18 mouse cellular contexts compared by ENCODE assay signal in genomic region chr7:119096583-119096982, GRCm38 (mm10).
A peak's percentile ranks its signal among the peaks of the same experiment; 100 is the strongest.
DNase-seq lines count a peak whose midpoint lies in the region; ATAC-seq and TF ChIP-seq lines count a peak whose summit lies in the region.
"Had no signal": no experiment of that assay in that cellular context is flagged by ENCODE, and none has a peak within 500 bp of the region (broad histone marks: within the 10 kb centered on the region; RNA-seq: fewer than 3 reads in every experiment).

No protein-coding gene starts in this region.

- WGBS in hindbrain, embryonic 16.5 days, result 49% methylated on average over 3 of the region's 3 CpGs
- WGBS in hindbrain, embryonic 12.5 days, result 72% methylated on average over 3 of the region's 3 CpGs
- 71% methylated on average over 3 of the region's 3 CpGs for WGBS in midbrain, postnatal 0 days
- WGBS in midbrain, embryonic 11.5 days, result 88% methylated on average over 3 of the region's 3 CpGs
- WGBS in neural tube, embryonic 13.5 days, result 14% methylated on average over 3 of the region's 3 CpGs
- 76% methylated on average over 3 of the region's 3 CpGs for WGBS in forebrain, embryonic 15.5 days

- no peak overlapping the region for H3K9ac ChIP-seq in hindbrain, embryonic 16.5 days (ENCODE audit: low read depth, low read length)
- H3K9ac ChIP-seq in hindbrain, embryonic 12.5 days, result no peak overlapping the region
- no peak overlapping the region for H3K9ac ChIP-seq in midbrain, postnatal 0 days (replicated peaks; ENCODE audit: low read length, poor library complexity, severe bottlenecking)
- H3K9ac ChIP-seq in midbrain, embryonic 11.5 days (ENCODE audit: low read length), result no peak overlapping the region
- H3K9ac ChIP-seq in neural tube, embryonic 13.5 days, result no peak overlapping the region
- no peak overlapping the region for H3K9ac ChIP-seq in forebrain, embryonic 15.5 days (replicated peaks)
- H3K9ac ChIP-seq: embryonic facial prominence, embryonic 13.5 days; forebrain, embryonic 13.5 days; heart, embryonic 12.5 days; hindbrain, embryonic 13.5 days had no signal

- H3K9me3 ChIP-seq in hindbrain, embryonic 16.5 days (ENCODE audit: control insufficient read depth, low read length), result no peaks in the 10 kb centered on the region
- H3K9me3 ChIP-seq in hindbrain, embryonic 12.5 days (replicated peaks), result no peaks in the 10 kb centered on the region
- H3K9me3 ChIP-seq in midbrain, postnatal 0 days (ENCODE audit: low read length), result no peaks in the 10 kb centered on the region
- no peaks in the 10 kb centered on the region for H3K9me3 ChIP-seq in midbrain, embryonic 11.5 days (ENCODE audit: control insufficient read depth, low read length)
- no peaks in the 10 kb centered on the region for H3K9me3 ChIP-seq in neural tube, embryonic 13.5 days
- H3K9me3 ChIP-seq in forebrain, embryonic 15.5 days, result no peaks in the 10 kb centered on the region
- H3K9me3 ChIP-seq: embryonic facial prominence, embryonic 13.5 days; forebrain, embryonic 13.5 days; heart, embryonic 12.5 days; hindbrain, embryonic 13.5 days had no signal

- no peaks in the 10 kb centered on the region for H3K4me1 ChIP-seq in hindbrain, embryonic 16.5 days (ENCODE audit: control insufficient read depth, insufficient read depth, low read depth, low read length)
- H3K4me1 ChIP-seq in hindbrain, embryonic 12.5 days, result no peaks in the 10 kb centered on the region
- H3K4me1 ChIP-seq in midbrain, postnatal 0 days (ENCODE audit: insufficient read depth, low read length), result no peaks in the 10 kb centered on the region
- no peaks in the 10 kb centered on the region for H3K4me1 ChIP-seq in midbrain, embryonic 11.5 days (ENCODE audit: control insufficient read depth, insufficient read depth, low read length)
- H3K4me1 ChIP-seq in neural tube, embryonic 13.5 days (replicated peaks), result no peaks in the 10 kb centered on the region
- H3K4me1 ChIP-seq in forebrain, embryonic 15.5 days, result no peaks in the 10 kb centered on the region
- H3K4me1 ChIP-seq: embryonic facial prominence, embryonic 13.5 days; forebrain, embryonic 13.5 days; heart, embryonic 12.5 days; hindbrain, embryonic 13.5 days had no signal

- no peaks in the 10 kb centered on the region for H3K36me3 ChIP-seq in hindbrain, embryonic 16.5 days (ENCODE audit: control insufficient read depth, insufficient read depth, low read length)
- H3K36me3 ChIP-seq in hindbrain, embryonic 12.5 days, result no peaks in the 10 kb centered on the region
- H3K36me3 ChIP-seq in midbrain, postnatal 0 days (ENCODE audit: insufficient read depth, low read length), result no peaks in the 10 kb centered on the region
- H3K36me3 ChIP-seq in midbrain, embryonic 11.5 days (ENCODE audit: control insufficient read depth, insufficient read depth, low read length), result no peaks in the 10 kb centered on the region
- no peaks in the 10 kb centered on the region for H3K36me3 ChIP-seq in neural tube, embryonic 13.5 days
- H3K36me3 ChIP-seq in forebrain, embryonic 15.5 days, result no peaks in the 10 kb centered on the region
- H3K36me3 ChIP-seq: embryonic facial prominence, embryonic 13.5 days; heart, embryonic 12.5 days; hindbrain, embryonic 13.5 days had no signal

- no peaks in the 10 kb centered on the region for H3K27me3 ChIP-seq in hindbrain, embryonic 16.5 days (replicated peaks; ENCODE audit: control insufficient read depth, insufficient read depth, low read length)
- H3K27me3 ChIP-seq in hindbrain, embryonic 12.5 days, result 0 out of 2 replicates have a peak, but pooled peaks cover 5% of the 10 kb centered on the region
- H3K27me3 ChIP-seq in midbrain, postnatal 0 days (ENCODE audit: insufficient read depth, low read length), result no peaks in the 10 kb centered on the region
- H3K27me3 ChIP-seq in midbrain, embryonic 11.5 days (ENCODE audit: control insufficient read depth, insufficient read depth, low read length), result no peaks in the 10 kb centered on the region
- peaks cover 67% of the 10 kb centered on the region for H3K27me3 ChIP-seq in neural tube, embryonic 13.5 days
- no peaks in the 10 kb centered on the region for H3K27me3 ChIP-seq in forebrain, embryonic 15.5 days
- H3K27me3 ChIP-seq: embryonic facial prominence, embryonic 13.5 days; forebrain, embryonic 13.5 days; heart, embryonic 12.5 days had no signal

- no peak overlapping the region for H3K4me3 ChIP-seq in hindbrain, embryonic 16.5 days (ENCODE audit: low read length)
- H3K4me3 ChIP-seq in hindbrain, embryonic 12.5 days, result no peak overlapping the region
- no peak overlapping the region for H3K4me3 ChIP-seq in midbrain, postnatal 0 days (ENCODE audit: low read depth, low read length)
- H3K4me3 ChIP-seq in midbrain, embryonic 11.5 days (ENCODE audit: low read depth, low read length), result no peak overlapping the region
- no peak overlapping the region for H3K4me3 ChIP-seq in neural tube, embryonic 13.5 days
- H3K4me3 ChIP-seq in forebrain, embryonic 15.5 days, result no peak overlapping the region
- H3K4me3 ChIP-seq: embryonic facial prominence, embryonic 13.5 days; forebrain, embryonic 13.5 days; gastrocnemius, adult 2 months; heart, embryonic 12.5 days; hindbrain, embryonic 13.5 days had no signal

- no peak overlapping the region for H3K4me2 ChIP-seq in hindbrain, embryonic 16.5 days (ENCODE audit: low read length)
- no peak overlapping the region for H3K4me2 ChIP-seq in hindbrain, embryonic 12.5 days (replicated peaks)
- no peak overlapping the region for H3K4me2 ChIP-seq in midbrain, postnatal 0 days (ENCODE audit: low read depth, low read length, poor library complexity, severe bottlenecking)
- no peak overlapping the region for H3K4me2 ChIP-seq in midbrain, embryonic 11.5 days
- H3K4me2 ChIP-seq in neural tube, embryonic 13.5 days, result no peak overlapping the region
- no peak overlapping the region for H3K4me2 ChIP-seq in forebrain, embryonic 15.5 days (replicated peaks)
- H3K4me2 ChIP-seq: embryonic facial prominence, embryonic 13.5 days; forebrain, embryonic 13.5 days; heart, embryonic 12.5 days; hindbrain, embryonic 13.5 days had no signal

- peak; percentile 54; the same call in 1 of the 2 replicates for ATAC-seq in hindbrain, embryonic 16.5 days
- no peak for ATAC-seq in hindbrain, embryonic 12.5 days (ENCODE audit: low FRiP score)
- ATAC-seq in midbrain, postnatal 0 days (ENCODE audit: low FRiP score), result no peak
- no peak for ATAC-seq in midbrain, embryonic 11.5 days (ENCODE audit: low FRiP score)
- 0 out of 2 replicates have a peak, but pooled peaks have one; percentile 61 for ATAC-seq in neural tube, embryonic 13.5 days (ENCODE audit: low read depth)
- ATAC-seq in forebrain, embryonic 15.5 days (replicated peaks), result no peak
- ATAC-seq: forebrain, embryonic 13.5 days; inflammation-experienced regulatory T-cells, adult 6 months had no signal

- H3K27ac ChIP-seq in hindbrain, embryonic 16.5 days (ENCODE audit: low read depth, low read length), result no peak overlapping the region
- H3K27ac ChIP-seq in hindbrain, embryonic 12.5 days, result no peak overlapping the region
- no peak overlapping the region for H3K27ac ChIP-seq in midbrain, postnatal 0 days (ENCODE audit: low read depth, low read length)
- H3K27ac ChIP-seq in midbrain, embryonic 11.5 days (ENCODE audit: low read depth, low read length), result no peak overlapping the region
- H3K27ac ChIP-seq in neural tube, embryonic 13.5 days (replicated peaks), result no peak overlapping the region
- no peak overlapping the region for H3K27ac ChIP-seq in forebrain, embryonic 15.5 days (replicated peaks)
- H3K27ac ChIP-seq: embryonic facial prominence, embryonic 13.5 days; forebrain, embryonic 13.5 days; gastrocnemius, adult 2 months; hindbrain, embryonic 13.5 days had no signal

- peak; percentile 30 for DNase-seq in midbrain, postnatal 0 days (ENCODE audit: low spot score)
- no peak for DNase-seq in midbrain, embryonic 11.5 days (ENCODE audit: low spot score, missing footprints)
- DNase-seq: adrenal gland, adult 2 months; adrenal gland, postnatal 25 days; cerebellum, adult 18-20 months; cerebellum, adult 9-11 months; cerebellum, postnatal 36 days; gastrocnemius, adult 2 months; gastrocnemius, postnatal 25 days had no signal

- TF ChIP-seq CTCF in midbrain, postnatal 0 days (IDR thresholded peaks at IDR 0.05), result no peak

Comparison
In these comparisons a context has a peak if more than half of its experiments do, and no peak if none do; other contexts are left out.
1. ATAC-seq: peak in hindbrain, embryonic 16.5 days (single experiment) and neural tube, embryonic 13.5 days (single experiment); none in hindbrain, embryonic 12.5 days (single experiment), midbrain, postnatal 0 days (single experiment), midbrain, embryonic 11.5 days (single experiment) and forebrain, embryonic 15.5 days (single experiment).